Mouse (Mus musculus) left cerebral cortex, postnatal 14 days (tissue): ENCODE data around the gene Hist2h3c2. TPM values are rescaled to one million over a fixed set of nuclear protein-coding genes. Genes with fewer than 3 reads are reported as not detected.
"Not testable (repeated sequence)": the region's sequence is repeated elsewhere in the genome, so short reads cannot be mapped to it uniquely, and the experiment has no call there.

Experiments
- DNase-seq, 2 experiments: peaks; one replicate each; pipeline ENCODE4 v3.0.0; 2021 to 2022; ENCODE audit warnings: low spot score in 2 of 2, mixed read lengths in 1 of 2
- intact Hi-C: fragments of 180-260 bp; cut with DNase I; formaldehyde crosslinking; loops from one replicate; pipeline ENCODE4 v1.15.1; 2025
- total RNA-seq, 2 experiments: library from RNA; stranded (reverse); gene quantifications; 2 replicates each; pipeline ENCODE4 v1.2.3; 2021

The Hist2h3c2 gene
- total RNA-seq, 2 experiments from 2014 or later: 8.4 to 9.7 TPM

- intact Hi-C loops: not testable (repeated sequence)
- peak; percentile 95 to 99 for DNase-seq
These were observed 1.2 kb upstream of the Hist2h3c2 start, which contains the start of gene Hist2h2aa2 for GRCm38 (mm10) chr3:96239949-96240798. Gene Hist2h2aa2 (minus strand): TSS chr3:96240276.

GRCm38 (mm10) chr3:96237904-96238511 lies 919 bp downstream of the Hist2h3c2 start:
- no peak for DNase-seq
- intact Hi-C loops: no loop called here

- DNase-seq: no peak
- intact Hi-C loops: no loop called here
These were observed 1.5 kb downstream of the Hist2h3c2 start for GRCm38 (mm10) chr3:96237335-96237903.

- intact Hi-C loops: no loop called here
- DNase-seq: no peak
These were observed 2.0 kb downstream of the Hist2h3c2 start for GRCm38 (mm10) chr3:96236834-96237334.

- DNase-seq: no peak
- intact Hi-C loops: no loop called here
These were observed 3.1 kb downstream of the Hist2h3c2 start for GRCm38 (mm10) chr3:96235836-96236235.

GRCm38 (mm10) chr3:96234914-96235313 lies 4.0 kb downstream of the Hist2h3c2 start:
- intact Hi-C loops: no loop called here
- no peak for DNase-seq

- DNase-seq: no peak
- intact Hi-C loops: no loop called here
These were observed 7.2 kb downstream of the Hist2h3c2 start for GRCm38 (mm10) chr3:96231758-96232120.

GRCm38 (mm10) chr3:96230910-96231757 lies 7.8 kb downstream of the Hist2h3c2 start:
- DNase-seq: no peak
- intact Hi-C loops: no loop called here

GRCm38 (mm10) chr3:96230404-96230803 lies 8.5 kb downstream of the Hist2h3c2 start:
- DNase-seq: no peak
- intact Hi-C loops: no loop called here

GRCm38 (mm10) chr3:96228828-96229227 lies 10.1 kb downstream of the Hist2h3c2 start:
- intact Hi-C loops: loop anchor here (10.0 kb wide), 1 partner anchor 164 kb away; no protein-coding TSS in a partner anchor
- no peak for DNase-seq

- no peak for DNase-seq
- intact Hi-C loops: loop anchor here (10.0 kb wide), 1 partner anchor 162 kb away; no protein-coding TSS in a partner anchor
These were observed 12.0 kb downstream of the Hist2h3c2 start for GRCm38 (mm10) chr3:96226695-96227648.

GRCm38 (mm10) chr3:96225421-96225820 lies 13.5 kb downstream of the Hist2h3c2 start:
- intact Hi-C loops: loop anchor here (10.0 kb wide), 1 partner anchor 161 kb away; no protein-coding TSS in a partner anchor
- no peak for DNase-seq

- no peak for DNase-seq
- intact Hi-C loops: loop anchor here (10.0 kb wide), 1 partner anchor 158 kb away; no protein-coding TSS in a partner anchor
These were observed 16.2 kb downstream of the Hist2h3c2 start for GRCm38 (mm10) chr3:96222774-96223173.

GRCm38 (mm10) chr3:96221640-96222038 lies 17.3 kb downstream of the Hist2h3c2 start:
- no peak for DNase-seq
- intact Hi-C loops: loop anchor here (10.0 kb wide), 1 partner anchor 157 kb away; no protein-coding TSS in a partner anchor

GRCm38 (mm10) chr3:96220765-96221639 lies 17.9 kb downstream of the Hist2h3c2 start, which contains the start of the genes Hist2h2ac and Hist2h2be:
Gene Hist2h2ac (minus strand): TSS chr3:96220880.
Gene Hist2h2be (plus strand): TSS chr3:96221119.
- intact Hi-C loops: loop anchor here (10.0 kb wide), 1 partner anchor 156 kb away; no protein-coding TSS in a partner anchor
- DNase-seq: peak; percentile 83 to 87

- intact Hi-C loops: loop anchor here (10.0 kb wide), 1 partner anchor 155 kb away; no protein-coding TSS in a partner anchor
- DNase-seq: not testable (repeated sequence)
These were observed 18.7 kb downstream of the Hist2h3c2 start for GRCm38 (mm10) chr3:96220131-96220764.
